Mouse (Mus musculus): ENCODE measurements around the gene 5330417H12Rik. TPM values are rescaled to one million over a fixed set of nuclear protein-coding genes. Genes with fewer than 3 reads are reported as not detected.
A peak's percentile ranks its signal among the peaks of the same experiment; 100 is the strongest.

5330417H12Rik gene
- polyA plus RNA-seq (2015; fragmentation: Nextera tagmentation; extraction: Ambion mirVana) = not detected in 2 replicates

- WGBS = 79% methylated on average over 2 of the region's 2 CpGs
- H3K4me3 ChIP-seq = no peak within 1 kb of the TSS
- peaks cover 12% of the 10 kb centered on the region; the same call in 1 of the 2 replicates for H3K4me1 ChIP-seq
- no peaks in the 10 kb centered on the region for H3K27me3 ChIP-seq
- H3K4me2 ChIP-seq = no peak within 1 kb of the TSS
- peak within 1 kb of the TSS; percentile 39; the same call in 1 of the 2 replicates for H3K27ac ChIP-seq
- H3K9ac ChIP-seq = no peak within 1 kb of the TSS
- H3K9me3 ChIP-seq = no peaks in the 10 kb centered on the region
- no peak for ATAC-seq (ENCODE audit: insufficient number of reproducible peaks, insufficient read depth, low FRiP score, low TSS enrichment, low read depth)
- H3K36me3 ChIP-seq = no peaks in the 10 kb centered on the region
Observed at GRCm38 (mm10) chr7:107625061-107625460, at the start of gene 5330417H12Rik. Gene 5330417H12Rik (minus strand): TSS chr7:107625161.

- Histone ChIP-seq H3K4me3 (no peak overlapping the region), H3K36me3 (peaks cover 5% of the 10 kb centered on the region; the same call in 1 of the 2 replicates), H3K9ac (no peak overlapping the region), H3K27ac (no peak overlapping the region), H3K4me1 (peaks cover 51% of the 10 kb centered on the region), H3K4me2 (no peak overlapping the region), H3K9me3 (no peaks in the 10 kb centered on the region), H3K27me3 (no peaks in the 10 kb centered on the region)
- no peak for ATAC-seq (ENCODE audit: insufficient number of reproducible peaks, insufficient read depth, low FRiP score, low TSS enrichment, low read depth)
- 77% methylated on average over 5 of the region's 5 CpGs for WGBS
Observed at GRCm38 (mm10) chr7:107668514-107668913, 43.6 kb upstream of the 5330417H12Rik start.

- no peaks in the 10 kb centered on the region for H3K27me3 ChIP-seq
- peak overlapping the region; percentile 80 for H3K9ac ChIP-seq
- WGBS = 22% methylated on average over 13 of the region's 13 CpGs
- H3K27ac ChIP-seq = peak overlapping the region; percentile 94
- H3K36me3 ChIP-seq = peaks cover 5% of the 10 kb centered on the region; the same call in 1 of the 2 replicates
- no peak for ATAC-seq (ENCODE audit: insufficient number of reproducible peaks, insufficient read depth, low FRiP score, low TSS enrichment, low read depth)
- H3K9me3 ChIP-seq = no peaks in the 10 kb centered on the region
- peak overlapping the region; percentile 70 for H3K4me2 ChIP-seq
- H3K4me3 ChIP-seq = peak overlapping the region; percentile 54
- peaks cover 73% of the 10 kb centered on the region for H3K4me1 ChIP-seq
Observed at GRCm38 (mm10) chr7:107666262-107666902, 41.4 kb upstream of the 5330417H12Rik start.

- Histone ChIP-seq H3K4me2 (peak overlapping the region; percentile 70), H3K4me1 (peaks cover 73% of the 10 kb centered on the region), H3K9ac (peak overlapping the region; percentile 80), H3K9me3 (no peaks in the 10 kb centered on the region), H3K36me3 (peaks cover 4% of the 10 kb centered on the region; the same call in 1 of the 2 replicates), H3K27me3 (no peaks in the 10 kb centered on the region), H3K27ac (peak overlapping the region; percentile 94), H3K4me3 (peak overlapping the region; percentile 54)
- ATAC-seq (ENCODE audit: insufficient number of reproducible peaks, insufficient read depth, low FRiP score, low TSS enrichment, low read depth) = peak; percentile 22; the same call in 1 of the 2 replicates
- WGBS = 7% methylated on average over 9 of the region's 9 CpGs
Observed at GRCm38 (mm10) chr7:107665586-107666261, 40.8 kb upstream of the 5330417H12Rik start.

- peak; percentile 27; the same call in 1 of the 2 replicates for ATAC-seq (ENCODE audit: insufficient number of reproducible peaks, insufficient read depth, low FRiP score, low TSS enrichment, low read depth)
- Histone ChIP-seq H3K4me3 (peak overlapping the region; percentile 54), H3K27me3 (no peaks in the 10 kb centered on the region), H3K9ac (peak overlapping the region; percentile 80), H3K36me3 (no peaks in the 10 kb centered on the region), H3K9me3 (no peaks in the 10 kb centered on the region), H3K4me1 (peaks cover 73% of the 10 kb centered on the region), H3K4me2 (peak overlapping the region; percentile 70), H3K27ac (peak overlapping the region; percentile 94)
- WGBS = 14% methylated on average over 4 of the region's 4 CpGs
Observed at GRCm38 (mm10) chr7:107665221-107665585, 40.2 kb upstream of the 5330417H12Rik start.

- Histone ChIP-seq H3K27me3 (no peaks in the 10 kb centered on the region), H3K9me3 (no peaks in the 10 kb centered on the region), H3K27ac (peak overlapping the region; percentile 94), H3K9ac (peak overlapping the region; percentile 80), H3K4me2 (peak overlapping the region; percentile 70), H3K36me3 (no peaks in the 10 kb centered on the region), H3K4me1 (peaks cover 81% of the 10 kb centered on the region), H3K4me3 (peak overlapping the region; percentile 54)
- peak; percentile 53 for ATAC-seq (ENCODE audit: insufficient number of reproducible peaks, insufficient read depth, low FRiP score, low TSS enrichment, low read depth)
- 12% methylated on average over 8 of the region's 8 CpGs for WGBS
Observed at GRCm38 (mm10) chr7:107664063-107665056, 39.4 kb upstream of the 5330417H12Rik start.

- Histone ChIP-seq H3K4me2 (no peak overlapping the region), H3K27ac (peak overlapping the region; percentile 94), H3K4me1 (peaks cover 79% of the 10 kb centered on the region), H3K9ac (0 out of 2 replicates have a peak overlapping the region, but pooled peaks have one; percentile 21), H3K9me3 (no peaks in the 10 kb centered on the region), H3K4me3 (no peak overlapping the region), H3K36me3 (no peaks in the 10 kb centered on the region), H3K27me3 (no peaks in the 10 kb centered on the region)
- no peak for ATAC-seq (ENCODE audit: insufficient number of reproducible peaks, insufficient read depth, low FRiP score, low TSS enrichment, low read depth)
- WGBS = 56% methylated on average over 6 of the region's 6 CpGs
Observed at GRCm38 (mm10) chr7:107663621-107664020, 38.7 kb upstream of the 5330417H12Rik start.

GRCm38 (mm10) chr7:107661843-107662281 is 36.9 kb upstream of the 5330417H12Rik start:
- Histone ChIP-seq H3K9ac (no peak overlapping the region), H3K4me1 (peaks cover 64% of the 10 kb centered on the region), H3K4me3 (no peak overlapping the region), H3K27ac (peak overlapping the region; percentile 69; the same call in 1 of the 2 replicates), H3K27me3 (no peaks in the 10 kb centered on the region), H3K9me3 (no peaks in the 10 kb centered on the region), H3K4me2 (no peak overlapping the region), H3K36me3 (no peaks in the 10 kb centered on the region)
- WGBS = 51% methylated on average over 5 of the region's 5 CpGs
- no peak for ATAC-seq (ENCODE audit: insufficient number of reproducible peaks, insufficient read depth, low FRiP score, low TSS enrichment, low read depth)

- H3K9me3 ChIP-seq = no peaks in the 10 kb centered on the region
- H3K27me3 ChIP-seq = no peaks in the 10 kb centered on the region
- no peak overlapping the region for H3K4me3 ChIP-seq
- H3K9ac ChIP-seq = no peak overlapping the region
- H3K4me1 ChIP-seq = peaks cover 58% of the 10 kb centered on the region
- WGBS = 18% methylated on average over 8 of the region's 8 CpGs
- no peak for ATAC-seq (ENCODE audit: insufficient number of reproducible peaks, insufficient read depth, low FRiP score, low TSS enrichment, low read depth)
- H3K27ac ChIP-seq = peak overlapping the region; percentile 66
- no peaks in the 10 kb centered on the region for H3K36me3 ChIP-seq
- H3K4me2 ChIP-seq = no peak overlapping the region
Observed at GRCm38 (mm10) chr7:107661189-107661842, 36.4 kb upstream of the 5330417H12Rik start.

GRCm38 (mm10) chr7:107659186-107659918 is 34.4 kb upstream of the 5330417H12Rik start:
- Histone ChIP-seq H3K27ac (no peak overlapping the region), H3K9ac (no peak overlapping the region), H3K4me1 (peaks cover 40% of the 10 kb centered on the region), H3K9me3 (no peaks in the 10 kb centered on the region), H3K27me3 (no peaks in the 10 kb centered on the region), H3K4me2 (no peak overlapping the region), H3K4me3 (no peak overlapping the region), H3K36me3 (no peaks in the 10 kb centered on the region)
- WGBS = 70% methylated on average over 8 of the region's 8 CpGs
- ATAC-seq (ENCODE audit: insufficient number of reproducible peaks, insufficient read depth, low FRiP score, low TSS enrichment, low read depth) = no peak
